Mouse (Mus musculus) liver, postnatal 0 days (tissue): ENCODE results near the gene Chrm5.

Experiments used
- CTCF ChIP-seq: sonication (generic); IDR thresholded peaks from 2 replicates; pipeline ENCODE4 v1.5.1; 2016; ENCODE audit warnings: antibody characterized with exemption, low read depth
- EP300 ChIP-seq: IDR thresholded peaks from 2 replicates; pipeline ENCODE4 v1.6.1; 2016; ENCODE audit warnings: antibody characterized with exemption, low read depth, mild to moderate bottlenecking

DNA sequence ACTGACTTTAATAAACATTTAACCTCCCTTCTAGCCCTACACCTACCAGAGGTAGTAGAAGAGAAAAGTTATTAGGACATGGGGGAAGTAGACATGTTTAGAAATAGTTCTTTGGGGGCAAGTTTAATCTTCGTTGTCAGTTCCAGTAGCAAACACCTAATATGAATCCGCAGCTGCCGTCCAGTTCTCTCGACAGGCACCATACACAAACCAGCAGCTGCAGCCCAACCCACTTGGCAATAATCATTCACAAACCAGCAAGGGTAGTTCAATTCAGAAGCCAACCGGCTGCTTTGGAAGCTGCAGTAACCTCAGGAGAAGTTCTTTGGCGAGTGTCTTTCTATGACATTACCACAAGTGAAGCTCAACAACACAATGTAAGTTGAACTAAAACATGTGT is 23.4 kb upstream of the Chrm5 start:
- TF ChIP-seq CTCF, result no peak
- TF ChIP-seq EP300, result no peak
